Comparison of ENCODE assay signal across 7 mouse cellular contexts in the genomic region with DNA sequence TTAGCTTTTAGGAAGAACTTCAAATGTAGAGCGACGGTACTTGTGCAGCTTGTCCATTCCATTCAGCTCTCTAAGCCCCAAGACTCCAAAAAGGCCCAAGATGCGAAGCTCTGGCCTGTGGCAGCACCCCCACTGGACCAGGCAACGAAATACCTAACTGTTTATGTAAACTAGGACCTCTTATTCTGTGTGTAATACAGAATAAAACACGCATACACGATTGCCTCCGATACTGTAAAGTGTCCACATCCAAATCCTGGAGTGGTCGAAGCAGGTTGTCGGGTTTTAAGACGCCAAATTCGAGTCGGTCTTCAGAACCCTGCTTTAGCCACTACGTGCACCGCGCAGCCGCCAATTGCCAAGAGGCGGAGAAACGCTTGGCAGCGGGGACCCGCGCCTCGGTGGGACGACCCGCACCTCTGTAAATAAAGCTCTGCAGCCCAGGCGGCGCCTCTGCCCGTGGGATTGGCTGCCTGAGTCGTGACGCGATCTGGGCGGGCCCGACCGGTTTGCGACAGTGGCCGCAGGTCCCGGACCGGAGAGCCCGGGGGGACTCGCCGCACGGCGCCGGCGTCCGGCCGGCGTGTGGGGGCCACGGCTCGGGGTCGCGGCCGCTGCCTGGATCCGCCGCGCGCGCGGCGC. TPM values are rescaled to one million over a fixed set of nuclear protein-coding genes. Genes with fewer than 3 reads are reported as not detected.
DNase-seq lines count a peak whose midpoint lies in the region; ATAC-seq and TF ChIP-seq lines count a peak whose summit lies in the region.

Gene Tmem243, plus strand, starts transcription at position 462 of the 642 bp plus-strand sequence.

- no peaks in the 10 kb centered on the region for H3K9me3 ChIP-seq in embryonic facial prominence, embryonic 12.5 days
- H3K9me3 ChIP-seq in limb, embryonic 12.5 days = peaks cover 8% of the 10 kb centered on the region; the same call in 1 of the 2 replicates
- no peaks in the 10 kb centered on the region for H3K9me3 ChIP-seq in midbrain, embryonic 15.5 days

- no peak for TF ChIP-seq CTCF in kidney, adult 2 months (conservative IDR thresholded peaks at IDR 0.05; ENCODE audit: insufficient read depth, insufficient read length, low read depth, low read length)
- no peak for TF ChIP-seq CTCF in spleen, adult 2 months (IDR thresholded peaks at IDR 0.05; ENCODE audit: extremely low read depth, insufficient read depth, insufficient read length, insufficient replicate concordance)

- H3K4me3 ChIP-seq in embryonic facial prominence, embryonic 12.5 days = peak within 1 kb of the TSS; percentile 85
- H3K4me3 ChIP-seq in kidney, adult 2 months (ENCODE audit: insufficient read depth, low read depth, low read length) = peak within 1 kb of the TSS; percentile 84
- H3K4me3 ChIP-seq in limb, embryonic 12.5 days (replicated peaks) = peak within 1 kb of the TSS; percentile 86
- peak within 1 kb of the TSS; percentile 98 for H3K4me3 ChIP-seq in midbrain, embryonic 15.5 days
- peak within 1 kb of the TSS; percentile 81 for H3K4me3 ChIP-seq in spleen, adult 2 months (ENCODE audit: extremely low read depth, insufficient read depth, insufficient read length)

- no peak for TF ChIP-seq POLR2A in kidney, adult 2 months (IDR thresholded peaks at IDR 0.05; ENCODE audit: low read depth, low read length)
- peak; percentile 65 for TF ChIP-seq POLR2A in spleen, adult 2 months (IDR thresholded peaks at IDR 0.05; ENCODE audit: low read depth, low read length)

- peak within 1 kb of the TSS; percentile 87 for H3K4me2 ChIP-seq in embryonic facial prominence, embryonic 12.5 days (replicated peaks)
- H3K4me2 ChIP-seq in limb, embryonic 12.5 days = peak within 1 kb of the TSS; percentile 83
- peak within 1 kb of the TSS; percentile 87 for H3K4me2 ChIP-seq in midbrain, embryonic 15.5 days

- peak; percentile 97 for DNase-seq in adrenal gland, postnatal 14 days
- peak; percentile 95 to 97 for DNase-seq in heart, adult 18-20 months
- peak; percentile 96 for DNase-seq in kidney, adult 2 months
- DNase-seq in spleen, adult 2 months (ENCODE audit: low read depth in 1 of 2, low spot score in 2 of 2) = peak in 1 of 2 experiments; percentile 90

- H3K4me1 ChIP-seq in embryonic facial prominence, embryonic 12.5 days = 0 out of 2 replicates have a peak, but pooled peaks cover 5% of the 10 kb centered on the region
- peaks cover 5% of the 10 kb centered on the region; the same call in 1 of the 2 replicates for H3K4me1 ChIP-seq in kidney, adult 2 months (ENCODE audit: control insufficient read depth, insufficient read depth, low read length)
- H3K4me1 ChIP-seq in limb, embryonic 12.5 days (replicated peaks) = peaks cover 11% of the 10 kb centered on the region; the same call in 1 of the 2 replicates
- H3K4me1 ChIP-seq in midbrain, embryonic 15.5 days = peaks cover 13% of the 10 kb centered on the region
- H3K4me1 ChIP-seq in spleen, adult 2 months (ENCODE audit: control insufficient read depth, insufficient read depth, insufficient read length) = peaks cover 18% of the 10 kb centered on the region

- H3K27me3 ChIP-seq in embryonic facial prominence, embryonic 12.5 days = peaks cover 14% of the 10 kb centered on the region
- H3K27me3 ChIP-seq in kidney, adult 2 months (replicated peaks; ENCODE audit: control insufficient read depth, insufficient read depth, low read length) = no peaks in the 10 kb centered on the region
- peaks cover 15% of the 10 kb centered on the region; the same call in 1 of the 2 replicates for H3K27me3 ChIP-seq in limb, embryonic 12.5 days
- H3K27me3 ChIP-seq in midbrain, embryonic 15.5 days (replicated peaks) = peaks cover 6% of the 10 kb centered on the region; the same call in 1 of the 2 replicates
- H3K27me3 ChIP-seq in spleen, adult 2 months (ENCODE audit: control insufficient read depth, insufficient read depth, low read length) = no peaks in the 10 kb centered on the region

- peak within 1 kb of the TSS; percentile 74 for H3K9ac ChIP-seq in embryonic facial prominence, embryonic 12.5 days
- peak within 1 kb of the TSS; percentile 83 for H3K9ac ChIP-seq in limb, embryonic 12.5 days (replicated peaks)
- peak within 1 kb of the TSS; percentile 62 for H3K9ac ChIP-seq in midbrain, embryonic 15.5 days

- H3K27ac ChIP-seq in embryonic facial prominence, embryonic 12.5 days = no peak within 1 kb of the TSS
- peak within 1 kb of the TSS; percentile 67 for H3K27ac ChIP-seq in kidney, adult 2 months (ENCODE audit: insufficient read depth, low read depth, low read length)
- H3K27ac ChIP-seq in limb, embryonic 12.5 days = peak within 1 kb of the TSS; percentile 66; the same call in 1 of the 2 replicates
- H3K27ac ChIP-seq in midbrain, embryonic 15.5 days = 0 out of 2 replicates have a peak within 1 kb of the TSS, but pooled peaks have one; percentile 48
- H3K27ac ChIP-seq in spleen, adult 2 months (ENCODE audit: insufficient read depth, low read length) = peak within 1 kb of the TSS; percentile 98

- peak; percentile 95 for ATAC-seq in embryonic facial prominence, embryonic 12.5 days (ENCODE audit: insufficient number of reproducible peaks, insufficient read depth, low FRiP score, low TSS enrichment)
- peak; percentile 94 for ATAC-seq in limb, embryonic 12.5 days (ENCODE audit: insufficient number of reproducible peaks, insufficient read depth, low FRiP score, low TSS enrichment, low read depth)
- peak; percentile 98 for ATAC-seq in midbrain, embryonic 15.5 days (replicated peaks)

- under 1% methylated on average over 59 of the region's 59 CpGs for WGBS in embryonic facial prominence, embryonic 12.5 days
- 2% methylated on average over 59 of the region's 59 CpGs for WGBS in kidney, adult 2 months
- 1% methylated on average over 51 of the region's 59 CpGs for WGBS in limb, embryonic 12.5 days
- WGBS in midbrain, embryonic 15.5 days = under 1% methylated on average over 56 of the region's 59 CpGs
- 2% methylated on average over 59 of the region's 59 CpGs for WGBS in spleen, adult 2 months

- no peaks in the 10 kb centered on the region for H3K36me3 ChIP-seq in embryonic facial prominence, embryonic 12.5 days
- no peaks in the 10 kb centered on the region for H3K36me3 ChIP-seq in kidney, adult 2 months (ENCODE audit: control insufficient read depth, insufficient read depth, low read length)
- H3K36me3 ChIP-seq in limb, embryonic 12.5 days = no peaks in the 10 kb centered on the region
- H3K36me3 ChIP-seq in midbrain, embryonic 15.5 days (replicated peaks) = no peaks in the 10 kb centered on the region
- peaks cover 4% of the 10 kb centered on the region; the same call in 1 of the 2 replicates for H3K36me3 ChIP-seq in spleen, adult 2 months (ENCODE audit: control insufficient read depth, insufficient read depth, low read length)

RNA-seq across cellular contexts. Expression of gene Tmem243, which starts in this region (rescaled TPM):
- 29.6 and 30.7 TPM in 2 replicates for total RNA-seq in adrenal gland, postnatal 14 days (2021)
- 16.1 and 18.8 TPM in 2 replicates for polyA plus RNA-seq in embryonic facial prominence, embryonic 12.5 days (2016; fragmentation: Nextera tagmentation; extraction: Ambion mirVana)
- 10 to 100 TPM; 10.0 to 12.3 TPM for total RNA-seq in heart, adult 18-20 months (2021)
- polyA plus RNA-seq in kidney, adult 2 months (2012; rRNA removed) = 48.0 and 49.5 TPM in 2 replicates
- 28.1 and 30.4 TPM in 2 replicates for polyA plus RNA-seq in limb, embryonic 12.5 days (2016; fragmentation: Nextera tagmentation; extraction: Ambion mirVana)
- polyA plus RNA-seq in midbrain, embryonic 15.5 days (2015; fragmentation: Nextera tagmentation; extraction: Ambion mirVana) = 10.4 and 11.2 TPM in 2 replicates
- polyA plus RNA-seq in spleen, adult 2 months (2012; rRNA removed) = 56.1 and 106 TPM in 2 replicates
